Mouse (Mus musculus): ENCODE measurements around the gene Slc50a1. TPM values are rescaled to one million over a fixed set of nuclear protein-coding genes. Genes with fewer than 3 reads are reported as not detected.
A peak's percentile ranks its signal among the peaks of the same experiment; 100 is the strongest.

The Slc50a1 gene
- polyA plus RNA-seq, 1 experiment from 2014 or later: 37.5 TPM

- Histone ChIP-seq H3K9ac (ENCODE audit: low read depth, low read length) (no peak overlapping the region), H3K27me3 (ENCODE audit: control insufficient read depth, insufficient read depth, low read length) (no peaks in the 10 kb centered on the region), H3K27ac (ENCODE audit: low read depth, low read length) (no peak overlapping the region), H3K36me3 (ENCODE audit: control insufficient read depth, insufficient read depth, low read length) (no peaks in the 10 kb centered on the region), H3K9me3 (ENCODE audit: control insufficient read depth, low read length) (no peaks in the 10 kb centered on the region), H3K4me1 (replicated peaks; ENCODE audit: control insufficient read depth, insufficient read depth, low read length) (no peaks in the 10 kb centered on the region), H3K4me2 (replicated peaks; ENCODE audit: low read depth, low read length) (no peak overlapping the region), H3K4me3 (ENCODE audit: low read depth, low read length) (no peak overlapping the region)
- no peak for DNase-seq (ENCODE audit: low spot score)
- WGBS: 47% methylated on average over 7 of the region's 7 CpGs
- no peak for ATAC-seq (ENCODE audit: low FRiP score)
Measured at GRCm38 (mm10) chr3:89288503-89288928, 18.1 kb upstream of the Slc50a1 start.

- Histone ChIP-seq H3K4me3 (ENCODE audit: low read depth, low read length) (no peak overlapping the region), H3K4me2 (replicated peaks; ENCODE audit: low read depth, low read length) (no peak overlapping the region), H3K9ac (ENCODE audit: low read depth, low read length) (no peak overlapping the region), H3K36me3 (ENCODE audit: control insufficient read depth, insufficient read depth, low read length) (no peaks in the 10 kb centered on the region), H3K9me3 (ENCODE audit: control insufficient read depth, low read length) (no peaks in the 10 kb centered on the region), H3K27ac (ENCODE audit: low read depth, low read length) (no peak overlapping the region), H3K4me1 (replicated peaks; ENCODE audit: control insufficient read depth, insufficient read depth, low read length) (no peaks in the 10 kb centered on the region), H3K27me3 (ENCODE audit: control insufficient read depth, insufficient read depth, low read length) (no peaks in the 10 kb centered on the region)
- DNase-seq (ENCODE audit: low spot score) (no peak), ATAC-seq (ENCODE audit: low FRiP score) (no peak)
- WGBS: 63% methylated on average over 5 of the region's 5 CpGs
Measured at GRCm38 (mm10) chr3:89287286-89287685, 16.9 kb upstream of the Slc50a1 start.

DNA sequence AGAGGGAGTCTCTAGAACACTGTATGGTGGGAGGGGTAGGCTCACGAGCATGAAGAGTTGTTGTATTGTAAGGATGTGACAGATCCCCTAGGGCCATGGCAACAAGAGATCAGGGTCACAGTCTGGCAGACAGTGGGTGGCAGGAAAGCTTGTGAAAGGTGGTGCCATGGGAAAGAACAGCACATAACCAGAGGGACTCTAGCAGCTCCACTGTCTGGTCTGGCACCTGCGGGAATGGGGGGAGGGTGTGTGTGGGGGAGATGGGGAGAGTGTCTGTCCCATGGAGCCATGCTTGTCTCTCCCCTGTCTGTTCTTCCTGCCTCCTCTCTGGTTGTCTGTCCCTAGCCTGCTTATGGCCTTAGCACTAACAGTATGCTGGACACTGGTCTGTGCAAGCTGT is 15.2 kb upstream of the Slc50a1 start:
- Histone ChIP-seq H3K36me3 (ENCODE audit: control insufficient read depth, insufficient read depth, low read length) (no peaks in the 10 kb centered on the region), H3K9me3 (ENCODE audit: control insufficient read depth, low read length) (no peaks in the 10 kb centered on the region), H3K4me1 (replicated peaks; ENCODE audit: control insufficient read depth, insufficient read depth, low read length) (peaks cover 3% of the 10 kb centered on the region), H3K4me2 (replicated peaks; ENCODE audit: low read depth, low read length) (no peak overlapping the region), H3K9ac (ENCODE audit: low read depth, low read length) (no peak overlapping the region), H3K27me3 (ENCODE audit: control insufficient read depth, insufficient read depth, low read length) (peaks cover 12% of the 10 kb centered on the region), H3K4me3 (ENCODE audit: low read depth, low read length) (no peak overlapping the region), H3K27ac (ENCODE audit: low read depth, low read length) (no peak overlapping the region)
- 42% methylated on average over 2 of the region's 2 CpGs for WGBS
- DNase-seq (ENCODE audit: low spot score): no peak
- ATAC-seq (ENCODE audit: low FRiP score): no peak

DNA sequence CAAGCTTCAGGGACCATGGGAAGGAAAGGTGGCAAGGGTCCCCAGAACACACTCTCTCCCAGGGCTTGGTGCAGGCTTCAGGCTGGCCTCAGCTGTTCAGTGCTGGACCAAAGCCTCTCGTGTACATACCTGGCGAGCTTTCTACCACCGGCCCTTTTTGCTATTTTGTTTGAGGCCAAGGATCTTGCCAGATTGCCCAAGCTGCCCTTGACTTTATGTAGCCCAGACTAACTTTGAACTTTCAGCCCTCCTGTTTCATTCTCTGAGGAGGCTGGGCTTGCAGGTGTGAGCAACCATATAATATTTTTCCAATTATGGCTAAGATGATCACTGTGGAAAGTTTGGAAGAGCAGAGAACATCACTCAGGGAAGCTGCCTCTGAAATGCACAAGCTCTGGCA is 13.9 kb upstream of the Slc50a1 start:
- Histone ChIP-seq H3K4me3 (ENCODE audit: low read depth, low read length) (no peak overlapping the region), H3K27me3 (ENCODE audit: control insufficient read depth, insufficient read depth, low read length) (peaks cover 25% of the 10 kb centered on the region), H3K4me2 (replicated peaks; ENCODE audit: low read depth, low read length) (no peak overlapping the region), H3K9ac (ENCODE audit: low read depth, low read length) (no peak overlapping the region), H3K27ac (ENCODE audit: low read depth, low read length) (no peak overlapping the region), H3K4me1 (replicated peaks; ENCODE audit: control insufficient read depth, insufficient read depth, low read length) (peaks cover 8% of the 10 kb centered on the region), H3K9me3 (ENCODE audit: control insufficient read depth, low read length) (no peaks in the 10 kb centered on the region), H3K36me3 (ENCODE audit: control insufficient read depth, insufficient read depth, low read length) (no peaks in the 10 kb centered on the region)
- 84% methylated on average over 3 of the region's 3 CpGs for WGBS
- DNase-seq (ENCODE audit: low spot score) (no peak), ATAC-seq (ENCODE audit: low FRiP score) (no peak)

DNA sequence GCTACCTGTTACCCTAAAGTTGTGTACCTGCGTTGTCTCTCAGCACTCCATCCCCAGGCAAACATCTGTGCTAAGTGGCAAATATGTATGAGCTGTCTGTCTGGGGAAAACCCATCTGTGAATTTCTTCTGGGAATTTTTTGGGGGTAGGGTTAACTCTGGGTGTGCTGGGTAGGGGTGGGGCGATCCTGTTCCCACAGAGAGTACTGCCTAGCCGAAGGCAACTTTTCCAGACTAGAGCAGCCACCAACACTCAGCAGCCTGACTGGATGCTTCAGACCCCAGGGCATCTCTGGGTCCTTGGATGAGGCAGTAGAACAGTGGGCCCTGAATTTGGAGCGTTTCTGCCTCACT is 11.9 kb upstream of the Slc50a1 start:
- WGBS: 31% methylated on average over 4 of the region's 4 CpGs
- Histone ChIP-seq H3K4me3 (ENCODE audit: low read depth, low read length) (no peak overlapping the region), H3K27me3 (ENCODE audit: control insufficient read depth, insufficient read depth, low read length) (peaks cover 34% of the 10 kb centered on the region), H3K36me3 (ENCODE audit: control insufficient read depth, insufficient read depth, low read length) (no peaks in the 10 kb centered on the region), H3K27ac (ENCODE audit: low read depth, low read length) (no peak overlapping the region), H3K4me2 (replicated peaks; ENCODE audit: low read depth, low read length) (no peak overlapping the region), H3K9ac (ENCODE audit: low read depth, low read length) (peak overlapping the region; percentile 45), H3K4me1 (replicated peaks; ENCODE audit: control insufficient read depth, insufficient read depth, low read length) (peaks cover 13% of the 10 kb centered on the region), H3K9me3 (ENCODE audit: control insufficient read depth, low read length) (no peaks in the 10 kb centered on the region)
- no peak for ATAC-seq (ENCODE audit: low FRiP score)
- no peak for DNase-seq (ENCODE audit: low spot score)

DNA sequence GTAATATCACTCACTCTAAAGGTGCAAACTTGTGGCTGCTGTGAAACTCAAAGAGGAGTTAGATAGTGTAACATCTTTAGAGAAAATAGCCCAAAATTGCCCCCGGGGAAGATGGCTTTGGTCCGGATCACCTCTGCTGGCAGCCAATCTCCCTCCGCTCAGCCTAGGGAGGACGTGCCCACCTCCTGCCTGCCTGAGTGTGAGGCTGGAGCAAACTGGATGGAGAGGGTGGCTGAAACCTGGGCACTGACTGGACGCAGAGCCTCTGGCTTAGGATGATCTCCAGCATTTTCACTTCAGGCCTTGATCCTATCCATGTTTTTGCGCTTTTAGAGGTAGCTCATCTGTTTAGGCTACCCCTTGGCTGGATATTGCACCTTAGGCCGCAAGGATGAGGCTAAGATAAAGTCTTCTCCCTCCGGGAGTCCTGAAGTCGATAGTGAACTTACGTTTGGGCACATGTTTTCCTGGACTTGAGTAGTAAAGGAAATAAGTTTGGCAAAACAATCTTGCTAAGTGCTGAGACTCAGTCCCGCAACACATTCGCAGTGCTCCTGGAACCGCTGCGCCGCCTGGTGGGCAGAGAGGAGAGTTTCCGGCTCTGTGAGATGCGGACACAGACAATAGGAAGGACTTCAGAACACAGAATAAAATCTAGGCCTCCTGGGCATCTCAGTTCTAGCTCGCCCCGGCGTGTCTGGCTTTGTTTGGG is 11.4 kb upstream of the Slc50a1 start:
- 13% methylated on average over 20 of the region's 20 CpGs for WGBS
- no peak for ATAC-seq (ENCODE audit: low FRiP score)
- H3K27ac ChIP-seq (ENCODE audit: low read depth, low read length): no peak overlapping the region

DNA sequence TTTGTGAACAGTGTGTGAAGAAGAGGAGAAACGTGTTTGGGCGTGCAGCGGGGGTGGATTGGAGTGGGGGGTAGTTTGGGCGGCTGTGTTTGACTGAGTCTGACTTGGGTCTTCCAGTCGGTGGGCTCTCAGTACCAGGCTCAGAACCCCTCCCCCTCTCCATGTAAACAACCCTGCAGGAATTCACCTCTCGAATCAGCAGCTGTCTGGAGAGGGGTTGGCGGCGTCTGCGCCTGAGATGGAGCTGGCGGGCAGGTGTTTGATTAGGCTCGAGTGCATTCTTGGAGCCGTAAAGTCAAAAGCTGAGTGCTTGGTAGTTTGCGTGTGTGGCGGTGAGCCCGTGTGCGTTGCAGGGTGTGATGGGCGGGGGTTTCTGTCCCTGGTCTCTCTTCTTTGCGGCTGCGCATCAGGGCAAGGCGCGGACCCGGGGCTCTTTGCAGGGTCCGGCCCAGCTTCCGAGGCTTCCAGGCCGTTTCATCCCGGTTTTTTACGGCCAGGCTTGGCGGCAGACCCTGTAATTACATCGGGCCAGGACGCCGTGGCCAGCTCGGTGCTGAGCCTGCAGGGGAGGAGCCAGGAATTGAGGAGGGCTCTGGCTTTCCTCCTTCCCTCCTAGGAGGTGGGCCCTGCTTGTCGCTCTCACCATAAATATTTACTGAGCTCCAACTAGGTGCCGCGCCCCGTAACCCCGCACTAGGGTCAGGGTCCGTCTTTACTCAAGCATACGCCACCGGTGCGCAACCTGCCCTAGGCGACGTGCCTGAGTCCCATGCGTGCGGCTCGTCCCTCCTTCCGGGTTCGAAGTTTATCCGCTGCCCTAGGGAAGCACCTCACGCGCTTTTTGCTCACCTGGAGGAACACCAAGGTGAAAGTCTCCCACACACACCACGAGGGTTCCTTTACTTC is 10.5 kb upstream of the Slc50a1 start, which contains the start of gene Efna1:
Gene Efna1, minus strand, starts transcription at position 537 of the 906 bp plus-strand sequence.
- under 1% methylated on average over 52 of the region's 52 CpGs for WGBS

More for the DNA sequence above, 11.4 kb upstream of the Slc50a1 start:
- Histone ChIP-seq H3K27me3 (ENCODE audit: control insufficient read depth, insufficient read depth, low read length) (peaks cover 38% of the 10 kb centered on the region), H3K36me3 (ENCODE audit: control insufficient read depth, insufficient read depth, low read length) (no peaks in the 10 kb centered on the region), H3K9me3 (ENCODE audit: control insufficient read depth, low read length) (no peaks in the 10 kb centered on the region), H3K4me1 (replicated peaks; ENCODE audit: control insufficient read depth, insufficient read depth, low read length) (peaks cover 13% of the 10 kb centered on the region), H3K4me3 (ENCODE audit: low read depth, low read length) (peak overlapping the region; percentile 38), H3K4me2 (replicated peaks; ENCODE audit: low read depth, low read length) (peak overlapping the region; percentile 85; the same call in 1 of the 2 replicates), H3K9ac (ENCODE audit: low read depth, low read length) (peak overlapping the region; percentile 45)
- DNase-seq (ENCODE audit: low spot score): peak; percentile 97

DNA sequence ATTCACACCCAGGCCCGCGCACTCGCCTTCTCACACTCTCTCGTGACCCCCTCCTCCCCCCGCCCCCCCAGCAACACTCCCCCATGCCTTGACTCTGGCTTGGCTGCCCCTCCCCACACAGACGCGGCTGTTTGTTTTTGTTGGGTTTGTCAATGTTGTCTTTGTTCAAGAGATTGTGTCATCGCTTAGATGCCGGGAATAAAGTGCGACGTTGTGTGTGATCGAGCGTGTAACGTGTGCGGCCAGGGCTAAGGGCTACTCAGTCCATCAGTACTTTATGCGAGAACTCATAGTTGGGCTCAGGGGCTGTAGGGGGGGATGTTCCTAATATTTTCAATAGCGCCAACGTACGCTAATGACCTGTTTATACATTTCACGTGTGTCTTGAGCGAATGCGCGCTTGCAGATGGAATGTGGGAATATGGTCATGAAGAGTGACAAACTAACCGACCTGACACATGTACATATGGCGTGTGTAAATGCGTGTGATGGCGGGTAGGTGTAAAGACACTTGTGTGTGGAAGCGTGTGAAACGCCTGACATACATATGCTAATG is 9.8 kb upstream of the Slc50a1 start:
- H3K4me3 ChIP-seq (ENCODE audit: low read depth, low read length): peak overlapping the region; percentile 38
- no peak overlapping the region for H3K27ac ChIP-seq (ENCODE audit: low read depth, low read length)
- peak overlapping the region; percentile 58 for H3K9ac ChIP-seq (ENCODE audit: low read depth, low read length)
- peak; percentile 57 for DNase-seq (ENCODE audit: low spot score)
- peak overlapping the region; percentile 85 for H3K4me2 ChIP-seq (replicated peaks; ENCODE audit: low read depth, low read length)
- under 1% methylated on average over 29 of the region's 29 CpGs for WGBS
- ATAC-seq (ENCODE audit: low FRiP score): peak; percentile 39
- no peaks in the 10 kb centered on the region for H3K36me3 ChIP-seq (ENCODE audit: control insufficient read depth, insufficient read depth, low read length)
- H3K4me1 ChIP-seq (replicated peaks; ENCODE audit: control insufficient read depth, insufficient read depth, low read length): peaks cover 13% of the 10 kb centered on the region
- no peaks in the 10 kb centered on the region for H3K9me3 ChIP-seq (ENCODE audit: control insufficient read depth, low read length)
- peaks cover 38% of the 10 kb centered on the region for H3K27me3 ChIP-seq (ENCODE audit: control insufficient read depth, insufficient read depth, low read length)

More for the DNA sequence above, 10.5 kb upstream of the Slc50a1 start, which contains the start of gene Efna1:
- DNase-seq (ENCODE audit: low spot score): peak; percentile 62
- Histone ChIP-seq H3K27ac (ENCODE audit: low read depth, low read length) (no peak within 1 kb of the TSS), H3K36me3 (ENCODE audit: control insufficient read depth, insufficient read depth, low read length) (no peaks in the 10 kb centered on the region), H3K27me3 (ENCODE audit: control insufficient read depth, insufficient read depth, low read length) (peaks cover 38% of the 10 kb centered on the region), H3K4me1 (replicated peaks; ENCODE audit: control insufficient read depth, insufficient read depth, low read length) (peaks cover 13% of the 10 kb centered on the region), H3K4me2 (replicated peaks; ENCODE audit: low read depth, low read length) (peak within 1 kb of the TSS; percentile 85), H3K9me3 (ENCODE audit: control insufficient read depth, low read length) (no peaks in the 10 kb centered on the region), H3K4me3 (ENCODE audit: low read depth, low read length) (peak within 1 kb of the TSS; percentile 38), H3K9ac (ENCODE audit: low read depth, low read length) (peak within 1 kb of the TSS; percentile 58)
- peak; percentile 36; the same call in 1 of the 2 replicates for ATAC-seq (ENCODE audit: low FRiP score)

All from hindbrain, embryonic 11.5 days (tissue).